Mouse (Mus musculus) inflammation-experienced regulatory T-cells, adult 16 weeks (primary cell): Measurements from ENCODE around the gene Mpv17l2. TPM values are rescaled to one million over a fixed set of nuclear protein-coding genes. Genes with fewer than 3 reads are reported as not detected.

Source experiments
- polyA plus RNA-seq: library from polyadenylated mRNA; unstranded; fragments of 100-300 nt; shearing (Covaris generic); gene quantifications from one replicate; pipeline ENCODE4 v1.2.1, GENCODE M21; 2017

The Mpv17l2 gene
- polyA plus RNA-seq, result 19.0 TPM

DNA sequence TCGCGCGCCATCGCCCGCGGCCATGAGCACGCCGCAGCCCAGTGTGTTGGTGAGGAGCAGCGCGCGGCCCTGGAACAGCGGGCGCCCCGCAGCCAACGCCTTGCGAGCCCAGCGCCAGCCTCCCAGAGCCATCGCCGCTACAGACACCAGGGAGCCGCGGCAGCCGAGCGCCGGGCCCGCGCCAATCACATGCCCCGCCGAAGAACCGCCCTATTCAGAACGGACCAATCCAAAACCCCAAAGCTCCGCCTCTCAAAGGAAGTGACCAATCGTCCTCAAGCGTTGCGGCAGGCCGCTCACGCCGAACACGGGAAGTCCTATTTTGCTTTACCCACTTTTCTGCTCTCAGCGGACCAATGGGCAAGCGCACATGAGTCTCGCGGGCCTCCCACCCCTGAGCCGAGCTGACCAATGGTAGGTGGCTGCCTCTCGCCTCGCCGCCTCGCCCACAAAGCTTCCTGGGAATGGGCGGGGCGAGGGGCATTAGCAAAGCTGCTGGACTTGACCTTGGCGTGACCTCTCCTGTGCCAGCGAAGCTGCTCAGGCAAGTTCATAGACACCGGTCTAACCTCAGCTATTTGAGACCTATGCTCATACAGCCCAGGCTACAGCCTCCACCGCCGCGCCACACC, at the start of gene Mpv17l2:
Mpv17l2 (minus strand) TSS at position 172 of the 632 bp plus-strand sequence.

DNA sequence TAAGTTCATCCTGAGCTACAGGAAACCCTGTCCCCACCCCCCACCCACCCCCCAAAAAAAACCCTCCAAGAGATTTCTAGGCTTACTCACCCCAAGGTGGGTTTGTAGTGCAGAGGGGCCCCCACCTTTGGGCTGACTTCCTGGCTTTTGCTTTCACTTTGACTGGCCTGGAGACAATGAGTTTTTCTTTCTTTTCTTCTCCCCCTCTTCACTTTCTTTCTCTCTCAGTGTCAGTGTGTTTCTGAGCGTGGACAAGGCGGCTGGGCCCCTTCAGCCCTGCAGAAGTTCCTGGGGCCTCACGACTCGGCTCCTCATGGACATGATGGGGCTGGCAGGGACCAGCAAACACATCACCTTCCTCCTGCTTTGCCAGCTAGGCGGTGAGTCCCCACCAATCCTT, 47.5 kb upstream of the Mpv17l2 start, which contains the start of gene Il12rb1:
Il12rb1 (plus strand) TSS at position 211 of the 400 bp plus-strand sequence.

DNA sequence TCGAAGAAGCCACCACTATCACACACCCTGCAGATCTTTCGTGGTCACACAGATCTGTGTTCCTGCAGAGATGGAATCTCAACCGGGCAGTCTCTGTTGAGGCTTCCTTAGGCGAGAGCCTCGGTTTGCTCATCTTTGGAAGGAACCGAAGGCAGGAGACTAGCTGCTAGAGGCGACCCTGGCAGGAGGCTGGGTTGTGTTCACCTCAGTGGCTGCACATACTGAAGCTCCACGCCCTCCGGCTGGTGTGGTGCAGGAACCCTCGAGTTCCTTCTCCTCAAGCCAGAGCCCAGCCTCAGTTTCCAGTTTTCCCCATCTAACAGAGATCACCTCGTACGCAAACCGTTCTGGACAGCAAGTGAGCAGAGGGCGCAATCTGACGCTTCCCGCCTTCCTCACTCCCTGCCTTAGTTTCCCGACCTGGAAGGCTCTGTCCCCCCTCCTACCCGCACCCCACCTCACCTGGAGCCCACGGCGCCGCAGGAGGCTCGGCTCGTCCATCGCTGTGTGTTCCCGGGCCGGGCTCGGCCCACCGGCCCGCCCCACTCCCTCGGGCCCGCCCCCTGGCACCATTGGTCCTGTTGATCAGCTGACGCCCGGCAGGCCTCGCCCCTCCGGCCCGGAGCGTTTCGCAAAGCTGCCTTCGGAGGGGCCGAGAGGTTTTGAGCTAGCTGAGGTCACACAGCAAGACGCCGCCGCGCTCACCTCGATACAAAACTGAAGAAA, 43.9 kb upstream of the Mpv17l2 start, which contains the start of gene Mast3:
Mast3 (minus strand) TSS at position 574 of the 726 bp plus-strand sequence.

DNA sequence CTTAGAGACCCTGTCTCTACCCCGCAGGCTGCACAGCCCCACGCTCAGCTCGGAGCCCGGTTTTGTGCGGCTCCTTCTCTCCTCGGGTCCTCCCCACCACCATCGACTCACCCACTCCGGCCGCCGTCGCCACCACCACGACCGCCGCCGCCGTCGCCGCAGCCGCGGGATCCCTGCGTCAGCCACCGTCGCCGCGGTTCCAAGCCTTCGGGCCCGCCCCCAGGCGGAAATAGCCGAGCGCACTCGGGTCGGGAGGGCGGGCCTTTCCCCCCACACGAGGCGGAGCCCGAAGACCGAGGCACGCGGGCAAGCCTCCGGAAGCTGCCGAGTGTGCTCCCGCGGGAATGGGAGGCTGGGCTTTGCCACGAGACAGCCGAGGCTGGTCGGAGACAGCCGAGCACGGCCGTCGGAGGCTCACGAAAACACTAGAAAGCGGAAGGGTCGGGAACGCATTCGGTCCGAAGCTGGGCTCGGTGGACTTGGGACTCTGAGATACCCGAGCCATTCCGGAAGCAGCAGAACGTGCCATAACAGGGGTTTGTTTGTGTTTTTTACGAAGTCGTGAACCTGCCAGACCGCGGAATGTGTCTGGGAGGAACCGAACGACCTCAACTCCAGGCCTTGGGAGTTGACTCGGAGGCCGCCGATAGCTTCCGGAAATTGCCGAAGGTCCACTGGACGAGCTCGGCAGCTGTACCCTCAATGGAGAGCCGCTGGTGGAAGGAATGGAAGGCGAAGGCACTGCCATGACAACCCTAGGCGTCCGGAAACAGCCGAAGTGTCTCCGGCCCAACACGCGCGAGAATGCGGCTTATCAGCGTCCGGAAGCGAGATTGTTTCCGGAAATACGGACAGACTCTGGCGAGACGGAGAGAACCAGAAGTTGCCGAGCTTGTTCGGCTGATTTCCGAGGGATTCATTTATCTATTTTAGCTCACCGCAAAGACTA, 16.0 kb upstream of the Mpv17l2 start, which contains the start of gene Pik3r2:
Pik3r2 (minus strand) TSS at position 218 of the 949 bp plus-strand sequence.

DNA sequence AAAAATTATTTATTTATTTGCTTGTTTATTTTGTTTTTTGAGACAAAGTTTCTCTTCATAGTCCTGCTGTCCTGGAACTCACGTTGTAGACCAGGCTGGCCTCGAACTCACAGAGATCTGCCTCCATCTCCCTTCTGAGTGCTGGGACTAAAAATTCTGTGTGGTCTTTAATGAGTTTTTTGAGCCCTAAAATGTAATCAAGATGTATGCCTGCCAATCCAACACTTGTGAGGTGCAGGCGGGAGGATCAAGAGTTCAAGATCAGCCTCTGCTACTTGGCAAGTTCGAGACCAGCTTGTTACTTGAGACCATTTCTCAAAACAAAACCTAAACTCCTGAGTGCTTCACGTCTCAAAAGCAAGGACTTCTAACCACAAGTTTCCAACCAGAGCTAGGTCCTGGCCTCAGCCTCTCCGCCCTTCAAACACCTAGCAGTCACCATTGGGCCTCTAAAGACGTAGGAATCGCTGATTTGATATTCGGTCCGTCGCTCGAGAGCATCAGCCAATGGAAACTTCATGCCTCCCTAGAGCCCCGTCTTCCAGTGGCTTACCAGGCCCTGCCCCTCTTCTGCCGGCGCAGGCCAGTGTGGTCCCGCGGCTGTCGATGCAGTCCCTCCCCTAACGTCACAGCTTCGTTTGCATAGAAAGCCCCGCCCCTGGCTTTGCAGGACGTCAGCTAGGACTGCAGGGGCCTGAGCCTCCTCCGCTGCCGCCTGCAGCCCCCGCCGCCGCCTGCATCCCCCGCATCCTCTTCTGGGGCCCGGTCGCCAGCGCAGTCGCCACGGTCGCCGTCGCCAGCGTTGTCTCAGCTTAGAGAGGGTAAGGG, 6.5 kb downstream of the Mpv17l2 start, which contains the start of gene Rab3a:
Rab3a (plus strand) TSS at position 637 of the 828 bp plus-strand sequence.

DNA sequence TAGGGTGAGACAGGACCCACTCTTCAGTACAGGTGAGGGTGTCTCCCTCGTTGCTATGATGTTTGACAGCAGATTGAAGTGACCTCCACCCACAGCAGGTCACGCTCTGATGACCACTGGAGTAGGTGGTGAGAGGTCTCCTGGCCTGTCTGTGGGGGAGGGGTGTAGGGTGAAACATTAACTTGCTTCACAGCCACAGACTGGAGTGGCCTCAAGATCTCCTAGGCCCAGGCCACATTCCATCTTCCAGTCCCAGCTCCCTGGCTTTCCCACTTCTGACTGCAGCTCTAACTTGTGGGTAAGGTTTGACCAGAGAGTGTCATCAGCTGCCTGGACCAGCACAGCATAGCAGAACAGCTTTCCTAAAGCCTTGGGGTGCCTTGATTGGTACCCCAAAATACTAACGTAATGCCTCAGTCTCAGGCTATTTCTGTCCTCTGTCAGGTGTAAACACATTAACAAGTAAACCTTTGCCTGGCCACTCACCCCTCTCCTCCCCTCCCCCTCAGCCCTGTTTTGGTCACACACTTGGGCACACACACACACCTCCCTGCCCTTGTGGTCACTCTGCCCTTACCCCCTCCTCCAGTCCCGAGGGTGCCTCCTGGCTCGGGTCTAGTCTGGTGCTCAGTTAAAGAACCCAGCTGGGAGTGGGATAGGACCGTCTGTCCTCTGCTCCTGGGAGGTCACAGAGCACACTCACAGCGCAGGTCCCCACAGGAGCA, 37.1 kb downstream of the Mpv17l2 start, which contains the start of gene Pde4c:
Pde4c (plus strand) TSS at position 235 of the 725 bp plus-strand sequence.

DNA sequence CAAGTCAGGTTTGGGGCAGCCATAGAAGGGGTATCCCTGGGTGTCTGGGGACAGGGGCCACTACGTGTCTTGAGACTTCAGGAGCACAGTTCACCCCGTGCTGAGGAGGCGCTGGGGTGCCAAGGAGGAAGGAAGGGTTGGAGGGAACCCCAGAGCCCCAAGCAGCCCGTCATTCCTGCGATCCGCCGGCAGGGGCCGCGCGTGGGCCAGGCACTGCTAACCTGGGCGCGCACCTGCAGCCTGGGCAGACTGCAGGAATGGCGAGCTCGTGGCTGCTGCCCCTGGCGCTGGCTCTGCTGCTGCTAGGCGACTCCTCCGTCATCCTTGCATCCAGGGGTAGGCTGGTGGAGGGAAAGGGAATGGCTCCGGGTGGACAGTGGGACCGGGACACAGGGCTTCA, 42.4 kb downstream of the Mpv17l2 start, which contains the start of gene Gm3336:
Gm3336 (plus strand) TSS at position 247 of the 400 bp plus-strand sequence.

Other genes with a start within 250 kb of the Mpv17l2 start
- 450 TPM for gene Fkbp8, start 233.2 kb downstream of the Mpv17l2 start, polyA plus RNA-seq
- gene Kxd1, start 233.0 kb downstream of the Mpv17l2 start, polyA plus RNA-seq, result 84.7 TPM
- 43.3 TPM for gene Ell, start 221.5 kb downstream of the Mpv17l2 start, polyA plus RNA-seq
- 98.4 TPM for gene Isyna1, start 166.6 kb downstream of the Mpv17l2 start, polyA plus RNA-seq
- 34.8 TPM for gene Ssbp4, start 152.1 kb downstream of the Mpv17l2 start, polyA plus RNA-seq
- gene Lrrc25, start 144.8 kb downstream of the Mpv17l2 start, polyA plus RNA-seq, result 0.40 TPM
- gene Gdf15, start 128.5 kb downstream of the Mpv17l2 start, polyA plus RNA-seq, result not detected
- gene Pgpep1, start 100.6 kb downstream of the Mpv17l2 start, polyA plus RNA-seq, result 6.1 TPM
- 330 TPM for gene Lsm4, start 87.7 kb downstream of the Mpv17l2 start, polyA plus RNA-seq
- gene Jund, start 62.0 kb downstream of the Mpv17l2 start, polyA plus RNA-seq, result 22.8 TPM
- 0.09 TPM for gene Iqcn, start 57.5 kb downstream of the Mpv17l2 start, polyA plus RNA-seq
- gene Gm3336, start 42.4 kb downstream of the Mpv17l2 start, polyA plus RNA-seq, result not detected
- gene Pde4c, start 37.2 kb downstream of the Mpv17l2 start, polyA plus RNA-seq, result 0.85 TPM
- gene Rab3a, start 6.3 kb downstream of the Mpv17l2 start, polyA plus RNA-seq, result 17.6 TPM
- gene Pik3r2, start 15.8 kb upstream of the Mpv17l2 start, polyA plus RNA-seq, result 31.0 TPM
- gene Mast3, start 44.1 kb upstream of the Mpv17l2 start, polyA plus RNA-seq, result 80.7 TPM
- gene Il12rb1, start 47.5 kb upstream of the Mpv17l2 start, polyA plus RNA-seq, result 64.8 TPM
- 3.1 TPM for gene Arrdc2, start 78.8 kb upstream of the Mpv17l2 start, polyA plus RNA-seq
- gene Kcnn1, start 102.3 kb upstream of the Mpv17l2 start, polyA plus RNA-seq, result not detected
- 83.0 TPM for gene Ccdc124, start 113.0 kb upstream of the Mpv17l2 start, polyA plus RNA-seq
- gene Slc5a5, start 131.8 kb upstream of the Mpv17l2 start, polyA plus RNA-seq, result not detected
- 6,058 TPM for gene Rpl18a, start 136.5 kb upstream of the Mpv17l2 start, polyA plus RNA-seq
- 57.2 TPM for gene Map1s, start 145.0 kb upstream of the Mpv17l2 start, polyA plus RNA-seq